Mouse (Mus musculus) spleen, adult 2 months (tissue): ENCODE results near the gene 1700013G24Rik.

Source experiments
- CTCF ChIP-seq: fragments of 200-500 bp; IDR thresholded peaks from 2 replicates; pipeline ENCODE4 v1.5.1; 2011; ENCODE audit warnings: mild to moderate bottlenecking, inconsistent platforms; ENCODE audit not compliant: insufficient read depth, insufficient read length, insufficient replicate concordance; ENCODE audit errors: extremely low read depth
- POLR2A ChIP-seq: fragments of 200-500 bp; IDR thresholded peaks from 2 replicates; pipeline ENCODE4 v1.6.1; 2011; ENCODE audit warnings: low read depth, low read length, inconsistent platforms

- TF ChIP-seq POLR2A (no peak), CTCF (no peak)
These were observed 13.9 kb downstream of the 1700013G24Rik start for GRCm38 (mm10) chr4:137466991-137467390.
